Mouse (Mus musculus): ENCODE data around the gene Rngtt.

DNA sequence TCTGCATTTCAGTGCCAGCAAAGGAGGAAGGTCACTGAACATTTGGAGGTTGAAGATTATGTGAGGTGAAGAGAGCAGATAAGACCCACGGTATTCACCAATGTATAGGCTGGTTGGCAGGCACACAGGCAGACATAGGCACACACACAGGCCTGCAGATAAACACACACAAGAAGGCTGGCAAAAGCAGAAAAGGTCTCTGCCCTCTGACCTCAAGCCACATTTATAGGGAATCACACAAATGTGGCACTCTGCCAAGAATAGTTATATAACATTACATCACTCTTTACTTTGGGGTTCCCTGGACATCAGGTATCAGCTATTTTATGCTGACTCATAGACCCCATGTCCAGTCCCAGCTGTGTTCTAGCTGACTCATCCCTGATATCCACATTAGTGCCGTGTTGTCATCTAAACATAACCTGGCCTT, 156.9 kb downstream of the Rngtt start:
- TF ChIP-seq CTCF (IDR thresholded peaks at IDR 0.05; ENCODE audit: borderline replicate concordance, extremely low read depth, insufficient read depth, insufficient read length) (no peak), POLR2A (IDR thresholded peaks at IDR 0.05; ENCODE audit: borderline replicate concordance, extremely low read depth, insufficient read depth, insufficient read length, poor library complexity, severe bottlenecking) (no peak)

Data from brain, embryonic 14.5 days (tissue).